Mouse (Mus musculus) heart, adult 2 months (tissue): ENCODE data around the gene Rpl29.

Experiments used
- CTCF ChIP-seq: fragments of 200-600 bp; IDR thresholded peaks from 2 replicates; pipeline ENCODE4 v1.8.1; 2022; ENCODE audit warnings: antibody characterized with exemption, mild to moderate bottlenecking, moderate library complexity
- EP300 ChIP-seq: fragments of 200-500 bp; IDR thresholded peaks from 2 replicates; pipeline ENCODE4 v1.6.1; 2011; ENCODE audit warnings: low read depth, low read length, control low read depth; ENCODE audit not compliant: insufficient read depth
- POLR2A ChIP-seq: fragments of 200-500 bp; IDR thresholded peaks from 2 replicates; pipeline ENCODE4 v1.6.1; 2011; ENCODE audit warnings: mild to moderate bottlenecking, low read depth, low read length, control low read depth; ENCODE audit not compliant: insufficient read depth

GRCm38 (mm10) chr9:106428719-106429220 is 484 bp upstream of the Rpl29 start:
- no peak for TF ChIP-seq POLR2A
- peak; percentile 44 for TF ChIP-seq CTCF
- TF ChIP-seq EP300: no peak
